Comparison of ENCODE assay signal across 11 mouse cellular contexts in genomic region chr1:62908508-62908907, GRCm38 (mm10).
A peak's percentile ranks its signal among the peaks of the same experiment; 100 is the strongest.
DNase-seq lines count a peak whose midpoint lies in the region; ATAC-seq lines count a peak whose summit lies in the region.
"Had no signal": no experiment of that assay in that cellular context is flagged by ENCODE, and none has a peak within 500 bp of the region (broad histone marks: within the 10 kb centered on the region; RNA-seq: fewer than 3 reads in every experiment).

No protein-coding gene starts in this region.

- H3K27me3 ChIP-seq in kidney, embryonic 14.5 days (ENCODE audit: control insufficient read depth, insufficient read depth, low read length), result no peaks in the 10 kb centered on the region
- H3K27me3 ChIP-seq: liver, embryonic 13.5 days; neural tube, embryonic 12.5 days had no signal

- no peaks in the 10 kb centered on the region for H3K36me3 ChIP-seq in kidney, embryonic 14.5 days (ENCODE audit: control insufficient read depth, insufficient read depth, low read length)
- H3K36me3 ChIP-seq: liver, embryonic 13.5 days; neural tube, embryonic 12.5 days had no signal

- peak; percentile 26; the same call in 1 of the 2 replicates for ATAC-seq in kidney, embryonic 14.5 days (ENCODE audit: low FRiP score, low TSS enrichment)
- ATAC-seq in megakaryocyte-erythroid progenitor cell, adult 5-6 weeks (replicated peaks; ENCODE audit: low FRiP score, low TSS enrichment, poor library complexity, severe bottlenecking), result 0 out of 2 replicates have a peak, but pooled peaks have one; percentile 37
- ATAC-seq: activated CD4-positive, CD25-positive, alpha-beta regulatory T cell, adult 4 months had no signal

- no peak overlapping the region for H3K4me2 ChIP-seq in kidney, embryonic 14.5 days (replicated peaks; ENCODE audit: low read depth, low read length)
- H3K4me2 ChIP-seq: liver, embryonic 13.5 days; neural tube, embryonic 12.5 days had no signal

- no peaks in the 10 kb centered on the region for H3K9me3 ChIP-seq in kidney, embryonic 14.5 days (ENCODE audit: control insufficient read depth, low read length)
- H3K9me3 ChIP-seq: liver, embryonic 13.5 days; neural tube, embryonic 12.5 days had no signal

- no peak for DNase-seq in kidney, adult 9 months
- DNase-seq in cerebellum, postnatal 25 days, result peak; percentile 35 to 63
- peak; percentile 71 to 88 for DNase-seq in layer of hippocampus, adult 18-20 months (ENCODE audit: low spot score in 2 of 2)
- no peak for DNase-seq in adrenal gland, adult 18-20 months (ENCODE audit: low spot score in 2 of 2)
- DNase-seq in lung, postnatal 4 days, result no peak
- no peak for DNase-seq in gastrocnemius, postnatal 4 days (ENCODE audit: low spot score in 2 of 2)
- DNase-seq: liver, embryonic 13.5 days had no signal

- H3K27ac ChIP-seq in kidney, embryonic 14.5 days (ENCODE audit: low read depth, low read length), result no peak overlapping the region
- H3K27ac ChIP-seq: liver, embryonic 13.5 days; neural tube, embryonic 12.5 days had no signal

- H3K4me3 ChIP-seq in kidney, embryonic 14.5 days (ENCODE audit: low read length), result no peak overlapping the region
- H3K4me3 ChIP-seq: liver, embryonic 13.5 days; neural tube, embryonic 12.5 days had no signal

- no peaks in the 10 kb centered on the region for H3K4me1 ChIP-seq in kidney, embryonic 14.5 days (ENCODE audit: control insufficient read depth, insufficient read depth, low read length)

- no peak overlapping the region for H3K9ac ChIP-seq in kidney, embryonic 14.5 days (ENCODE audit: low read depth, low read length)
- H3K9ac ChIP-seq: liver, embryonic 13.5 days; neural tube, embryonic 12.5 days had no signal

- WGBS in kidney, embryonic 14.5 days, result 57% methylated on average over 6 of the region's 6 CpGs

Comparison
In these comparisons a context has a peak if more than half of its experiments do, and no peak if none do; other contexts are left out.
1. DNase-seq: peak in cerebellum, postnatal 25 days (2 of 2) and layer of hippocampus, adult 18-20 months (2 of 2); none in kidney, adult 9 months (single experiment), adrenal gland, adult 18-20 months (0 of 2), lung, postnatal 4 days (0 of 2) and gastrocnemius, postnatal 4 days (0 of 2).